Mouse (Mus musculus) forebrain, embryonic 11.5 days (tissue): ENCODE results near the gene Aadac. TPM values are rescaled to one million over a fixed set of nuclear protein-coding genes. Genes with fewer than 3 reads are reported as not detected.

Source experiments
- ATAC-seq: fragments of 200-750 bp; cut with Nextera tagmentation; replicated peaks from 2 replicates; pipeline ENCODE4 v1.8.0; 2017; ENCODE audit warnings: moderate TSS enrichment; ENCODE audit not compliant: low FRiP score
- DNase-seq: peaks from one replicate; pipeline ENCODE4 v3.0.0-alpha.2; 2017; ENCODE audit warnings: low spot score
- H3K27ac ChIP-seq: fragments of 300-500 bp; sonication (generic); 2 replicates; pipeline ENCODE4 v1.5.1; 2014; ENCODE audit warnings: low read depth, low read length
- H3K27me3 ChIP-seq: fragments of 300-500 bp; sonication (generic); 2 replicates; pipeline ENCODE4 v1.6.1; 2014; ENCODE audit warnings: mild to moderate bottlenecking, low read length, mixed read lengths; ENCODE audit not compliant: control insufficient read depth, insufficient read depth
- H3K36me3 ChIP-seq: fragments of 300-500 bp; sonication (generic); 2 replicates; pipeline ENCODE4 v1.6.1; 2014; ENCODE audit warnings: mild to moderate bottlenecking, low read length, moderate library complexity, mixed read lengths; ENCODE audit not compliant: control insufficient read depth, insufficient read depth
- H3K4me1 ChIP-seq: fragments of 300-500 bp; sonication (generic); replicated peaks from 2 replicates; pipeline ENCODE4 v1.6.1; 2014; ENCODE audit warnings: low read length, mixed read lengths; ENCODE audit not compliant: control insufficient read depth, insufficient read depth
- H3K4me2 ChIP-seq: fragments of 300-500 bp; sonication (generic); 2 replicates; pipeline ENCODE4 v1.6.1; 2014; ENCODE audit warnings: low read depth, mild to moderate bottlenecking, low read length, moderate library complexity, mixed read lengths; ENCODE audit not compliant: severe bottlenecking
- H3K4me3 ChIP-seq: fragments of 300-500 bp; sonication (generic); 2 replicates; pipeline ENCODE4 v1.5.1; 2014; ENCODE audit warnings: low read depth, low read length
- H3K9ac ChIP-seq: fragments of 300-500 bp; sonication (generic); 2 replicates; pipeline ENCODE4 v1.6.1; 2014; ENCODE audit warnings: low read length
- H3K9me3 ChIP-seq: fragments of 300-500 bp; sonication (generic); 2 replicates; pipeline ENCODE4 v1.6.1; 2016; ENCODE audit warnings: low read length, mixed read lengths; ENCODE audit not compliant: control insufficient read depth
- WGBS: fragments of 180-500 bp; shearing (Covaris S2); extraction: QIAGEN DNeasy Blood & Tissue Kit; methylation state at CpG from one replicate; pipeline ENCODE4 v1.1.7; 2014; 5-methylcytosine and 5-hydroxymethylcytosine counted together
- polyA plus RNA-seq: library from polyadenylated mRNA; unstranded; fragments of >200 nt; fragmentation: Nextera tagmentation; extraction: Ambion mirVana; gene quantifications from 2 replicates; pipeline ENCODE4 v1.2.1, GENCODE M21; 2014

Aadac gene
- polyA plus RNA-seq = not detected in 2 replicates

GRCm38 (mm10) chr3:60025417-60025816, at the start of gene Aadac:
Aadac (plus strand) TSS chr3:60025717.
- WGBS = 82% methylated on average over 1 of the region's 1 CpGs
- no peak within 1 kb of the TSS for H3K9ac ChIP-seq

GRCm38 (mm10) chr3:60003622-60004021, 21.9 kb upstream of the Aadac start:
- DNase-seq = no peak
- no peak overlapping the region for H3K27ac ChIP-seq
- no peaks in the 10 kb centered on the region for H3K36me3 ChIP-seq
- H3K9ac ChIP-seq = no peak overlapping the region
- no peak overlapping the region for H3K4me3 ChIP-seq
- H3K4me1 ChIP-seq = no peaks in the 10 kb centered on the region
- H3K9me3 ChIP-seq = no peaks in the 10 kb centered on the region
- no peak for ATAC-seq
- H3K4me2 ChIP-seq = no peak overlapping the region
- no peaks in the 10 kb centered on the region for H3K27me3 ChIP-seq

More at GRCm38 (mm10) chr3:60025417-60025816, at the start of gene Aadac:
- Histone ChIP-seq H3K27ac (no peak within 1 kb of the TSS), H3K27me3 (no peaks in the 10 kb centered on the region), H3K4me3 (no peak within 1 kb of the TSS), H3K36me3 (no peaks in the 10 kb centered on the region), H3K4me1 (no peaks in the 10 kb centered on the region), H3K4me2 (no peak within 1 kb of the TSS), H3K9me3 (no peaks in the 10 kb centered on the region)
- ATAC-seq (no peak), DNase-seq (no peak)

GRCm38 (mm10) chr3:60006443-60006842, 19.1 kb upstream of the Aadac start, which contains the start of gene Aadacl2:
Aadacl2 (plus strand) TSS chr3:60006743.
- Histone ChIP-seq H3K27me3 (no peaks in the 10 kb centered on the region), H3K4me2 (no peak within 1 kb of the TSS), H3K36me3 (no peaks in the 10 kb centered on the region), H3K9me3 (no peaks in the 10 kb centered on the region), H3K4me1 (no peaks in the 10 kb centered on the region), H3K9ac (no peak within 1 kb of the TSS), H3K4me3 (no peak within 1 kb of the TSS), H3K27ac (no peak within 1 kb of the TSS)
- DNase-seq = no peak
- WGBS = 79% methylated on average over 1 of the region's 1 CpGs
- ATAC-seq = no peak

GRCm38 (mm10) chr3:60031511-60031910, 6.0 kb downstream of the Aadac start:
- Histone ChIP-seq H3K4me3 (no peak overlapping the region), H3K27me3 (no peaks in the 10 kb centered on the region), H3K4me1 (no peaks in the 10 kb centered on the region), H3K9me3 (no peaks in the 10 kb centered on the region), H3K9ac (no peak overlapping the region), H3K27ac (no peak overlapping the region), H3K36me3 (no peaks in the 10 kb centered on the region), H3K4me2 (no peak overlapping the region)
- WGBS = 89% methylated on average over 4 of the region's 4 CpGs
- DNase-seq = no peak
- ATAC-seq = no peak

GRCm38 (mm10) chr3:60046221-60046913, 20.9 kb downstream of the Aadac start:
- no peak overlapping the region for H3K4me3 ChIP-seq
- H3K27me3 ChIP-seq = no peaks in the 10 kb centered on the region
- H3K9me3 ChIP-seq = no peaks in the 10 kb centered on the region
- no peaks in the 10 kb centered on the region for H3K4me1 ChIP-seq
- whole genome bisulfite sequencing = 89% methylated on average over 3 of the region's 3 CpGs
- no peaks in the 10 kb centered on the region for H3K36me3 ChIP-seq
- ATAC-seq (no peak), DNase-seq (no peak)
- H3K4me2 ChIP-seq = no peak overlapping the region
- no peak overlapping the region for H3K27ac ChIP-seq
- H3K9ac ChIP-seq = no peak overlapping the region

GRCm38 (mm10) chr3:60053231-60053927, 27.9 kb downstream of the Aadac start:
- no peak overlapping the region for H3K4me2 ChIP-seq
- no peaks in the 10 kb centered on the region for H3K36me3 ChIP-seq
- 88% methylated on average over 3 of the region's 3 CpGs for WGBS
- ATAC-seq (no peak), DNase-seq (no peak)
- no peak overlapping the region for H3K9ac ChIP-seq
- H3K9me3 ChIP-seq = no peaks in the 10 kb centered on the region
- H3K4me3 ChIP-seq = no peak overlapping the region
- H3K27ac ChIP-seq = no peak overlapping the region
- no peaks in the 10 kb centered on the region for H3K4me1 ChIP-seq
- H3K27me3 ChIP-seq = no peaks in the 10 kb centered on the region

- H3K4me2 ChIP-seq = no peak overlapping the region
- no peak overlapping the region for H3K9ac ChIP-seq
- ATAC-seq (no peak), DNase-seq (no peak)
- H3K36me3 ChIP-seq = no peaks in the 10 kb centered on the region
- H3K4me3 ChIP-seq = no peak overlapping the region
- H3K27me3 ChIP-seq = no peaks in the 10 kb centered on the region
- 98% methylated on average over 2 of the region's 2 CpGs for WGBS
- no peaks in the 10 kb centered on the region for H3K9me3 ChIP-seq
- no peaks in the 10 kb centered on the region for H3K4me1 ChIP-seq
- no peak overlapping the region for H3K27ac ChIP-seq
Measured at GRCm38 (mm10) chr3:60053931-60054330, 28.4 kb downstream of the Aadac start.

- H3K4me1 ChIP-seq = no peaks in the 10 kb centered on the region
- 37% methylated on average over 3 of the region's 3 CpGs for WGBS
- H3K27ac ChIP-seq = no peak overlapping the region
- H3K36me3 ChIP-seq = no peaks in the 10 kb centered on the region
- ATAC-seq = no peak
- DNase-seq = no peak
- no peak overlapping the region for H3K9ac ChIP-seq
- no peak overlapping the region for H3K4me2 ChIP-seq
- no peaks in the 10 kb centered on the region for H3K27me3 ChIP-seq
- no peak overlapping the region for H3K4me3 ChIP-seq
- H3K9me3 ChIP-seq = no peaks in the 10 kb centered on the region
Measured at GRCm38 (mm10) chr3:60056451-60056850, 30.9 kb downstream of the Aadac start.
